Mouse (Mus musculus): ENCODE results near the gene Fam193a. TPM values are rescaled to one million over a fixed set of nuclear protein-coding genes. Genes with fewer than 3 reads are reported as not detected.

Fam193a gene
- 6.7 TPM in 2 replicates for polyA plus RNA-seq (2015; fragmentation: Nextera tagmentation; extraction: Ambion mirVana)

DNA sequence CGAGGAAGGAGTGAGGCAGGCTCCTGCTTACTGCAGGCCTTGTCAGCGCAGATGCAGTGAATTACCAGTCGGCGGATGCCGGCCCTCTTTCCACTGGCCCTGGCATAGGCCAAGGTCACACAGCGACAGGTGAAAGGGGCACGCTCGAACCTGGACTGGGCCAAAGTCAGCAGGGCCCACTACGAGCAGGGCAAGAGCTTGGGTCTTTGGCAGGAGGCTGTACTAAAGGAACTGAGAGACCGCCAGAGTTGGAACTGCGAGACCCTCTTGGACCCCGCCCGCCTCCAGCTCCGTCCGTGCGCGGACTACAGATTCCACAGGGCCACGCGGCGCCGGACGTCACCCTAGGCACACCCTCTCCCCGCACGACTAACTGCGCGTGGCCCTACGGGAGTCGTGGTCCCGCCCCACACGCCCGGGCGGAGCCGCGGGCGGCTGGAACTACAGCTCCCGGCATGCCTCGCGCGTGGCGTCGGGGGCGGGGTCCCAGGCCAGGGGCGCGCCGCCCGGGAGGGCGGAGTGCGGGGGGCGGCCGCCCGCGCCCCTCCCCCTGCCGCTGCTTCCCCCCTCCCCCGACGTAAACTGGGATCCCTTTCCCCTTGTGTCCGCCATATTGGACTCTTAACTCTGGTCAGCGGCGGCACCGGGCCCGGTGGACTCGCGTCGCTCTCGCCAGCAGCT, at the start of gene Fam193a:
Gene Fam193a, plus strand, starts transcription at position 593 of the 681 bp plus-strand sequence.
- H3K4me2 ChIP-seq (ENCODE audit: low read depth, low read length): peak within 1 kb of the TSS; percentile 64
- ATAC-seq: peak; percentile 100
- H3K9me3 ChIP-seq (ENCODE audit: control insufficient read depth, low read length): no peaks in the 10 kb centered on the region
- WGBS: under 1% methylated on average over 48 of the region's 64 CpGs
- peak within 1 kb of the TSS; percentile 92 for H3K4me3 ChIP-seq (ENCODE audit: low read length)
- 0 out of 2 replicates have a peak, but pooled peaks cover 14% of the 10 kb centered on the region for H3K4me1 ChIP-seq (ENCODE audit: control insufficient read depth, insufficient read depth, low read length)
- no peaks in the 10 kb centered on the region for H3K27me3 ChIP-seq (replicated peaks; ENCODE audit: control insufficient read depth, insufficient read depth, low read length)
- peak within 1 kb of the TSS; percentile 90 for H3K9ac ChIP-seq (ENCODE audit: low read depth, low read length)
- H3K36me3 ChIP-seq (ENCODE audit: control insufficient read depth, insufficient read depth, low read length): peaks cover 2% of the 10 kb centered on the region; the same call in 1 of the 2 replicates
- peak within 1 kb of the TSS; percentile 76 for H3K27ac ChIP-seq (ENCODE audit: low read length)

DNA sequence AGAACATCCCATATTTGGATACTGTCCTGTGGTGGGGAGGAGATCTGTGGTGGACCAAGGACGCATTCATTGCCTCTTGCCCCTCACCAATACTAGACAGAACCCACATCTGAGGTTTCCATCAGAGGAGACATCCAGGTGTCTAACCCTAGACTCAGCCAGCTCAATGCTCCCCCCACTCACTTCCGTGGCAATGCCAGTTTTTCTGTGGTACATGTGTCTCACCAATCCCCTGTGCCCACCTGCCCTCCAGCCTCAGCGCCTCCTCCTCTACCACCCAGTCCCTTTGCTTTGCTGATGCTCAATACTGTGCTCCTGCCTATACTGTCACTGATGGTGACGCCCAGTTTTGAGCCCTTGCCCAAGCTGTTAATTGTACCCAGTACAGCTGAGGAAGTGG, 48.5 kb upstream of the Fam193a start:
- H3K4me1 ChIP-seq (ENCODE audit: control insufficient read depth, insufficient read depth, low read length): peaks cover 3% of the 10 kb centered on the region; the same call in 1 of the 2 replicates
- H3K9ac ChIP-seq (ENCODE audit: low read depth, low read length): no peak overlapping the region
- no peaks in the 10 kb centered on the region for H3K27me3 ChIP-seq (replicated peaks; ENCODE audit: control insufficient read depth, insufficient read depth, low read length)
- no peak overlapping the region for H3K27ac ChIP-seq (ENCODE audit: low read length)
- no peak for ATAC-seq
- no peaks in the 10 kb centered on the region for H3K9me3 ChIP-seq (ENCODE audit: control insufficient read depth, low read length)
- WGBS: 90% methylated on average over 4 of the region's 4 CpGs
- H3K4me2 ChIP-seq (ENCODE audit: low read depth, low read length): no peak overlapping the region
- H3K36me3 ChIP-seq (ENCODE audit: control insufficient read depth, insufficient read depth, low read length): no peaks in the 10 kb centered on the region
- no peak overlapping the region for H3K4me3 ChIP-seq (ENCODE audit: low read length)

- no peak overlapping the region for H3K4me3 ChIP-seq (ENCODE audit: low read length)
- 0 out of 2 replicates have a peak, but pooled peaks cover 3% of the 10 kb centered on the region for H3K9me3 ChIP-seq (ENCODE audit: control insufficient read depth, low read length)
- no peak for ATAC-seq
- H3K9ac ChIP-seq (ENCODE audit: low read depth, low read length): no peak overlapping the region
- H3K36me3 ChIP-seq (ENCODE audit: control insufficient read depth, insufficient read depth, low read length): no peaks in the 10 kb centered on the region
- no peaks in the 10 kb centered on the region; the same call in 1 of the 2 replicates for H3K27me3 ChIP-seq (replicated peaks; ENCODE audit: control insufficient read depth, insufficient read depth, low read length)
- peaks cover 11% of the 10 kb centered on the region for H3K4me1 ChIP-seq (ENCODE audit: control insufficient read depth, insufficient read depth, low read length)
- no peak overlapping the region for H3K4me2 ChIP-seq (ENCODE audit: low read depth, low read length)
- no peak overlapping the region for H3K27ac ChIP-seq (ENCODE audit: low read length)
These were observed 44.4 kb upstream of the Fam193a start for GRCm38 (mm10) chr5:34325286-34325685.

- 0 out of 2 replicates have a peak, but pooled peaks cover 5% of the 10 kb centered on the region for H3K9me3 ChIP-seq (ENCODE audit: control insufficient read depth, low read length)
- no peak overlapping the region for H3K9ac ChIP-seq (ENCODE audit: low read depth, low read length)
- 38% methylated on average over 4 of the region's 4 CpGs for WGBS
- H3K4me3 ChIP-seq (ENCODE audit: low read length): no peak overlapping the region; the same call in 1 of the 2 replicates
- no peak for ATAC-seq
- H3K27ac ChIP-seq (ENCODE audit: low read length): no peak overlapping the region
- H3K36me3 ChIP-seq (ENCODE audit: control insufficient read depth, insufficient read depth, low read length): no peaks in the 10 kb centered on the region
- peaks cover 11% of the 10 kb centered on the region for H3K4me1 ChIP-seq (ENCODE audit: control insufficient read depth, insufficient read depth, low read length)
- H3K27me3 ChIP-seq (replicated peaks; ENCODE audit: control insufficient read depth, insufficient read depth, low read length): no peaks in the 10 kb centered on the region; the same call in 1 of the 2 replicates
- no peak overlapping the region for H3K4me2 ChIP-seq (ENCODE audit: low read depth, low read length)
These were observed 43.5 kb upstream of the Fam193a start for GRCm38 (mm10) chr5:34326249-34326691.

DNA sequence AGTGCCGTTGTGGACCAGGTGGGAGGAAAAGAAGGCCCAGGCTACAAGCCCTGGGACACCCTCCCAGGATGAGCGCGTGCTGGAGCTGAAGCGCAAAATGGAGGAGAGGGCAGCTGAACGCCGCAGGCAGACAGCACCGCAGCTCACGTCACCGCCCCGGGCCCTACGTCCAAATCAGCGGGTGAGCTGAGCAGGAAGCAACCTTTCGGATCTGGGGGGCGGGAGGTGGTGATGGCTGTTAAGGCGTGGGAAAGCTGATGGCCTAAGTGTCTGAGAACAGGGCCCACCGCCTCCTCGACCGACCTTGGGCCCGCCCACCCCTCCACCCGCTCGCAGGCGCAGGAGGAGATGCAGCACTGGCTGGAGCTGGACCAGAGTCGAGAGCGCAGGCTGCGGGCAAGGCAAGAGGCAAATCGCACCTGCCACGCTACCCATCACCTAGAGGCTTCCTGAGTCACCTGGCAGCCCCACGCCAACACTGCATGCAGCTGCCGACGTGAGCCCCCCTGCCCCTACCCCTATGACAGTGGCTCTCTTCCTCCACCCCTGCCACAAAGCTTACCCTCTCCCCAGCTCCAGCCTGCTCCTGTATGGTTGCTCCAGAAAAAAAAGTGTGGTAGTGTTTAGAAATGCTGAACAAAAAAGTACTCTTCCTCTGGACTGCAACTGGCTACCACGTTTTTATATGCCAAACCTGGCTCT, 42.7 kb upstream of the Fam193a start:
- Histone ChIP-seq H3K27ac (ENCODE audit: low read length) (no peak overlapping the region), H3K36me3 (ENCODE audit: control insufficient read depth, insufficient read depth, low read length) (no peaks in the 10 kb centered on the region), H3K27me3 (replicated peaks; ENCODE audit: control insufficient read depth, insufficient read depth, low read length) (no peaks in the 10 kb centered on the region; the same call in 1 of the 2 replicates), H3K4me2 (ENCODE audit: low read depth, low read length) (peak overlapping the region; percentile 71), H3K9ac (ENCODE audit: low read depth, low read length) (peak overlapping the region; percentile 61), H3K9me3 (ENCODE audit: control insufficient read depth, low read length) (0 out of 2 replicates have a peak, but pooled peaks cover 5% of the 10 kb centered on the region), H3K4me1 (ENCODE audit: control insufficient read depth, insufficient read depth, low read length) (peaks cover 11% of the 10 kb centered on the region), H3K4me3 (ENCODE audit: low read length) (peak overlapping the region; percentile 39)
- ATAC-seq: peak; percentile 74
- WGBS: 12% methylated on average over 31 of the region's 31 CpGs

- no peak overlapping the region for H3K4me2 ChIP-seq (ENCODE audit: low read depth, low read length)
- no peak overlapping the region for H3K4me3 ChIP-seq (ENCODE audit: low read length)
- H3K27me3 ChIP-seq (replicated peaks; ENCODE audit: control insufficient read depth, insufficient read depth, low read length): no peaks in the 10 kb centered on the region; the same call in 1 of the 2 replicates
- WGBS: 91% methylated on average over 2 of the region's 2 CpGs
- ATAC-seq: no peak
- 0 out of 2 replicates have a peak, but pooled peaks cover 5% of the 10 kb centered on the region for H3K9me3 ChIP-seq (ENCODE audit: control insufficient read depth, low read length)
- H3K4me1 ChIP-seq (ENCODE audit: control insufficient read depth, insufficient read depth, low read length): peaks cover 11% of the 10 kb centered on the region
- H3K9ac ChIP-seq (ENCODE audit: low read depth, low read length): no peak overlapping the region
- no peak overlapping the region for H3K27ac ChIP-seq (ENCODE audit: low read length)
- H3K36me3 ChIP-seq (ENCODE audit: control insufficient read depth, insufficient read depth, low read length): no peaks in the 10 kb centered on the region
These were observed 39.6 kb upstream of the Fam193a start for GRCm38 (mm10) chr5:34330136-34330535.

GRCm38 (mm10) chr5:34334081-34334480, 35.7 kb upstream of the Fam193a start:
- Histone ChIP-seq H3K27ac (ENCODE audit: low read length) (no peak overlapping the region), H3K9me3 (ENCODE audit: control insufficient read depth, low read length) (0 out of 2 replicates have a peak, but pooled peaks cover 5% of the 10 kb centered on the region), H3K9ac (ENCODE audit: low read depth, low read length) (no peak overlapping the region), H3K4me2 (ENCODE audit: low read depth, low read length) (no peak overlapping the region), H3K4me1 (ENCODE audit: control insufficient read depth, insufficient read depth, low read length) (peaks cover 6% of the 10 kb centered on the region), H3K27me3 (replicated peaks; ENCODE audit: control insufficient read depth, insufficient read depth, low read length) (no peaks in the 10 kb centered on the region), H3K36me3 (ENCODE audit: control insufficient read depth, insufficient read depth, low read length) (no peaks in the 10 kb centered on the region), H3K4me3 (ENCODE audit: low read length) (no peak overlapping the region)
- ATAC-seq: no peak
- WGBS: 88% methylated on average over 1 of the region's 1 CpGs

- WGBS: 1% methylated on average over 21 of the region's 21 CpGs
- ATAC-seq: peak; percentile 68
- H3K4me2 ChIP-seq (ENCODE audit: low read depth, low read length): peak overlapping the region; percentile 65
- peak overlapping the region; percentile 99 for H3K9ac ChIP-seq (ENCODE audit: low read depth, low read length)
- no peaks in the 10 kb centered on the region for H3K9me3 ChIP-seq (ENCODE audit: control insufficient read depth, low read length)
- no peaks in the 10 kb centered on the region for H3K27me3 ChIP-seq (replicated peaks; ENCODE audit: control insufficient read depth, insufficient read depth, low read length)
- H3K36me3 ChIP-seq (ENCODE audit: control insufficient read depth, insufficient read depth, low read length): no peaks in the 10 kb centered on the region
- peak overlapping the region; percentile 98 for H3K4me3 ChIP-seq (ENCODE audit: low read length)
- H3K4me1 ChIP-seq (ENCODE audit: control insufficient read depth, insufficient read depth, low read length): peaks cover 9% of the 10 kb centered on the region
- H3K27ac ChIP-seq (ENCODE audit: low read length): peak overlapping the region; percentile 90
These were observed 34.1 kb upstream of the Fam193a start for GRCm38 (mm10) chr5:34335539-34336096.
